Mouse (Mus musculus) T-helper 17 cell (primary cell): ENCODE results near the gene Ralgapa2.

Experiments
- in situ Hi-C, 2 experiments: fragments of 300-600 bp; cut with MboI, MseI; formaldehyde crosslinking; loops; 1 replicate in 1 of 2; 2 replicates in 1 of 2; pipeline ENCODE4 v1.15.1; 2025; ENCODE audit warnings: high pct_unique_total_duplicates in 2 of 2

The Ralgapa2 gene

DNA sequence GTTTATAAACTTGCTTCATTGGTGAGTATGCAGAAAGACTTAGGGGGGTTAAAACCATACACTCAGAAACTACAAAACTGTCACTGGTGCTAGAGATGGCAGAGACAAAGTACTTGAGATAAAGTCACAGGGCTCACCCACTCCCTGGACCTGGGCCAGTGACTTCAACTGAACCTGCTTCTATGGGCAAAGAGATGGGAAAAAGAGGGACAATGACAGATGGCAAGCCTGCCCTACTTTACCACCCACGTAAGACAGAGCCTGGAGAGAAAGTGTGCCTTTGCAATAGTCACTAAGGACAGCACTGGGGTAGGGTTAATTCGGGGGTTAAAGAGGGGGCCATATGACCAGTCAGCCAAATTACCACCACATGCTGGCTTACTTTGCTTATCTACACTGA, 148.7 kb downstream of the Ralgapa2 start:
- in situ Hi-C loops: no loop called here

GRCm38 (mm10) chr2:146362932-146363331, 149.2 kb downstream of the Ralgapa2 start:
- in situ Hi-C loops: no loop called here

DNA sequence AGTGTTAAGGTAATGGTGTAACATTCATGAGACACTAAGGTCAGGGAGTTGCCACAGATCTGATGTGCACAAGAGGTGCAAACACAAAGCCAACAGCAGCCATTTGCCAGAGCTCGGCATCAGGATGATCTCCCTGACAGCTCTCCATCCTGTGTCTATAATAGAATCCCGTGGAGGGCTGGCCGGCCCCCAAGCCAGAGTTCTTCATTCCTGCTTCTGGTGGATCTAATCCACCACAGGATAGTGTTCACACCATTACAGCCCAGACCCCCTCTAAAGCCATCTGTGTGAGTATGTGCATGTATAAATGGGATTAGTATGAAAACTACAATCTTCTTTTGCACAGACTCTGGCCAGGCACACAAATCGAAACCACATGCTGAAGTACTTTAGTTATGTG, 150.2 kb downstream of the Ralgapa2 start:
- in situ Hi-C loops: no loop called here

- in situ Hi-C loops: no loop called here
These were observed 151.1 kb downstream of the Ralgapa2 start for GRCm38 (mm10) chr2:146361076-146361475.

- in situ Hi-C loops: no loop called here
These were observed 152.5 kb downstream of the Ralgapa2 start for GRCm38 (mm10) chr2:146359676-146360075.

DNA sequence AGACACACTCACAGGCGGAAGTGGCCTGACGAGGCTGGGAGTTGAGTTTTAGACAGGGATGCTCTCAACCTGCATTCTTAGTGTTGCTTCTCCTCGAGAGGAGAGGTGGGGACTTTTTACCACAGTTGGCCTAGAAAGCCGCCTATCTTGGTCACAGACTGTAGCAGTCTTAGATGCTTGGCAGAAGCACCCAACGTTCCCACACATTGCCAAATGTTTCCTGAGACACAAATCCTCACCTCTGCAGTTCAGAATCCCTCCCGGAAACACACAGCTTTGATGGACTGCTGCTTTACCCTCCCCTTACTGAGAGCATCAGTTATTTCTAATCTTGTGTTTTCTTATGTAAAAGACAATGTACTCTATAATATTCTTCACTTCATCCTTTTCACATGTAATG, 155.6 kb downstream of the Ralgapa2 start:
- in situ Hi-C loops: no loop called here

- in situ Hi-C loops: no loop called here
These were observed 161.9 kb downstream of the Ralgapa2 start for GRCm38 (mm10) chr2:146350230-146350629.

DNA sequence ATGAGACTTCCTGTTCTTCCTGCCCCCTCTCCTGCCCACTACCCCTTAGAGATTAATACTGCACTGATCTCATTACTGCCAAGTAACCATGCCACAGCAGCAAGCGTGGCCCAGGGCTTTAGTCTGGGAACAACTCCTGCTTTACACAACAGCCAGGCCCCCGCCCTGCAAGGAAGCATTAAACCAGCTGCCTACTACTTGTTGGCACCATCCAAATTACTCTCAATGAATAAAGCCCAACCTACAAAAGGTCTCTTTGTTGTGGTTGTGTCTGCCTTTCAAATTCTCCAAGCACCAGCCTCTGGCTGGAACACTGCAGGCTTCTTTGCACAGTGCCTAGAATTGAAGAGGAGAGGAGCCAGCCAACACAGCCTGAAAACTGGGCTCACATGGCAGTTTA, 164.2 kb downstream of the Ralgapa2 start:
- in situ Hi-C loops: no loop called here

- in situ Hi-C loops: no loop called here
These were observed 172.1 kb downstream of the Ralgapa2 start for GRCm38 (mm10) chr2:146340090-146340489.

DNA sequence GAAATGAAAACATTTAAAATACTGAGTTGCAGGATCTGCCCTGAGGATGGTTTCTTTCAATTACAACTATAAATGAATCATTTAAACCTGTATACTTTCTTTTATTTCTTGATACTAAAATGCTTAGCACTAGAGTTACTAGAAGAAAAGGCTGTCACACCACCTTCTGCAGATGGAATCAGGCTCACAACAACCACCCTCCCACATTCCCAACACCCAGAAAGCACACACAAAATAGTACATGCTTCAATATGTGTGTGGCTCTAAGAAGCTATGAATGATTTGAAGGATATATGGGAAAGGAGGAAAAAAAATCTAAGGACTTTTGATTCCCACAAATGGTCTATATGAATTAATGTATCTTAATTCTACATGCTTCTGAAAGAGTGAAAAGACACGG, 174.6 kb downstream of the Ralgapa2 start:
- in situ Hi-C loops: no loop called here

DNA sequence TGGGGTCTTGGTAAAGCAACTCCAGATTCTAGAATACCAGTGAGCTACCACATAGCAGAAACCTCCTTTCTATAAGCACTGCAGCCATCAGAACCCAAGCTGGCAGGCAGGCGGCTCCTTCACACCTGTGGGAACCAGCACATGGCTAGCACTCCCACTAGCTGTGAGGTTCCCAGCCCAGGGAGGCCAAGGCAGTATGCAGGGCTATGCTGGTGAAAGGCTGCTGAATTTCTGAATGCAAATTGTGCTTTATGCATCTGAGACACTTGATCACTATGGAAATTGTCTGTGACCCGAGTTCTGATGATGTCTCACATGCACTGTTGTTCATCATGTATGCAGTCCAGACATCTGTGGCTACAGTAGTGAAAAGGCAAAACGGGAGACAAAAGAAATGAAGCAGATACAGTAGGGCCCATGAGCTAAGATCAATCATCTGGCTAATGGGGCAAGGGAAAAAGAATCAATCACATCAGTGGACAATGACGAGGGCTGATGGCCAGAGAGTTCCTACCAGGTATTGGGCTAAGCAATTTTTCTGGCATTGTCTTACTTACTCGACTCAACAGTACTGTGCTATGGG, 180.2 kb downstream of the Ralgapa2 start:
- in situ Hi-C loops: no loop called here

GRCm38 (mm10) chr2:146330772-146331281, 181.3 kb downstream of the Ralgapa2 start:
- in situ Hi-C loops: no loop called here

DNA sequence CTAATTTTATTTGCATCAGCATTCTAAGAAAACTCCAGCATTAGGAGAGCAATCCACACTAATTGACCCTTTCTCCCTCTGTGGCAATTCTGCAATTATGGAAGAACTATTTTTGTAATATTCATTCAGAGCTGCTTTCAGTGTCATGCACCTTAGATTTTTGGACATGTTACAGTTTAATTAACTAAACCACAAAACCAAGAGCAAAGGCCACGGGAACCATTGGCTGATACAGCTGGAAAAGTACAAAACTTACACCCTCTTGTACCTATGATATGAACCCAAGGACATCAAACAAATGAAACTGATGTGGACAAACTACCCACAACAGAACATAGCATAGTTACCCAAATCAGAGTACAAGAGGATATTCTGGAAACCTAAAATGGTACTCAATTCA, 182.0 kb downstream of the Ralgapa2 start:
- in situ Hi-C loops: no loop called here

DNA sequence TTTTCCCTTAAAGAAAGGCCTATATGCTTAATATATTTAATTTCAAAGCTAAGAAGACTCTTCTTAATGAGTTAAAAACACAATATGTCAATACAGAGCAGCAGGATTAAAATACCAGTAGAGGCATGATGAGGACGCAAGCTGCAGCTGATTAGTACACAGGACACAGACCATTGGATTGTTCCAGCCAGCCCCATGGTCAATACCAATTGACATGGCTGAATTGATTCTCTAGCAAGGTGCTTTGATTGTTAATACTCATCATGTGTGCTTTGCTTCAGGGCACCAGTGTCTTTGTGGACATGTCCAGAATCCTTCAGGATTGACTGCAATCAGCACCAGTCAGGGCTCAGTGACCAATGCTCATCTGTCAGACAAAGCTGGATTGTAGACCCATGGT, 185.5 kb downstream of the Ralgapa2 start:
- in situ Hi-C loops: no loop called here

GRCm38 (mm10) chr2:146324907-146325715, 187.0 kb downstream of the Ralgapa2 start:
- in situ Hi-C loops: no loop called here

- in situ Hi-C loops: no loop called here
These were observed 187.8 kb downstream of the Ralgapa2 start for GRCm38 (mm10) chr2:146324140-146324906.

- in situ Hi-C loops: no loop called here
These were observed 188.6 kb downstream of the Ralgapa2 start for GRCm38 (mm10) chr2:146323528-146323927.

DNA sequence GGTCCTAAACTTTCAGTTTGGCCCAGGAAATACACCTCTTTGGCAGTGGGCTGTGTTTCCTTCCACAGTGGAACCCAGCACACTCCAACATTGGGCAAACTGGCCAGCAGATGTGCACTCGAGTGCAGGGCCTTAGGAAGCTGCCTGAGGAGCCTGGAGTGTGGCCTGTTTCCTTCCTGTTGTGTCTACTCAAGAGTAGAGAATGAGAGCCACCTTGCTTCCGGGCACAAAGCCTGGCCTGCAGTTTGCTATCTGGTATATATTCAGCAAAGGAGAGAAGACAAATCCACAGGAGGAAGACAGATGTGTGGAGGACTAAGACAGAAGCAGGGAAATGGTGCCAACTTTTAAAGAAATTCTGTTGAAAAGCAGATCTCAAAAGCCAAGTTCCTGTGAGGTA, 189.4 kb downstream of the Ralgapa2 start:
- in situ Hi-C loops: no loop called here

- in situ Hi-C loops: no loop called here
These were observed 190.1 kb downstream of the Ralgapa2 start for GRCm38 (mm10) chr2:146322019-146322418.

- in situ Hi-C loops: no loop called here
These were observed 191.5 kb downstream of the Ralgapa2 start for GRCm38 (mm10) chr2:146320666-146321065.

DNA sequence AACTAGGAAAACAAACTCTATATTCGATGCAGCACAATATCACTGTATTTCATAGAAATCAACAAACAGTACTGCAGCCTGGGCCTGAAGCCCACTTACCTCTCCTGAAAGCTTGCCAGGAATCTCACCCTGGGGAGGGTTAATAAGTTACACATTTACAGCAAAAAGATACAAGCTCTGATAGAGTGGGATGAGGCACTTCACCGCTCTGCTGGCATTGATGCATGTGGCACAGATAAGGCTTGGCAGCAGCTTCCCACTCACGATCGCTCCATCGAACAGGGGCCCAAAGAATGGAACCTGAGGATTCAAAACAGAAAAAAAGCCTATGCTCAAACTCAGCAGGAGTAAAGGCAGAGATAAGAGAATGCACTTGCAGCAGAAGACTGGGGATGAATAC, 197.4 kb downstream of the Ralgapa2 start:
- in situ Hi-C loops: no loop called here

GRCm38 (mm10) chr2:146313811-146314210, 198.3 kb downstream of the Ralgapa2 start:
- in situ Hi-C loops: no loop called here
